Mouse (Mus musculus): ENCODE measurements around the gene A830005F24Rik.

DNA sequence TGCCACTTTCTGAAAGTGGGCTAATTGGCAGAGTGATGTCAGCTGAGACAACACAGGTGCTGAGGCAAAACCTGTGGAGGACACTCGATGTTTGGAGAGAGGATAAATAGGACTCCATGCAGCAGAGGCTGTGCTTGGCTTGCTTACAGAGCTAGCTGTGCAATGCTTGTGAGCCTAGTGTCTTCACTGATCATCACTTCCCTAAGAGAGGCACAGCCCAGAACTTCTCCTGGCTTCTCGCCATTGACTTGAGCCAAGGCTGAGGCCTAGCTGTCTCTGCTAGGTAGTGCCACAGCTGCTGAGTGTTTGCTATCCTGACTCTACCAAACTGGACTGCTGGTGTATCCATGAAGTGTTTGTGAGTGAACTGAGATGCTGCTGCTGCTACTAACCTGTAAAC lies 17.3 kb downstream of the A830005F24Rik start:
- TF ChIP-seq CTCF (IDR thresholded peaks at IDR 0.05; ENCODE audit: borderline replicate concordance, extremely low read depth, insufficient read depth, insufficient read length): no peak
- no peak for TF ChIP-seq POLR2A (IDR thresholded peaks at IDR 0.05; ENCODE audit: borderline replicate concordance, extremely low read depth, insufficient read depth, insufficient read length, poor library complexity, severe bottlenecking)

Measured in brain, embryonic 14.5 days (tissue).